16 mouse cellular contexts compared by ENCODE assay signal in the genomic region with DNA sequence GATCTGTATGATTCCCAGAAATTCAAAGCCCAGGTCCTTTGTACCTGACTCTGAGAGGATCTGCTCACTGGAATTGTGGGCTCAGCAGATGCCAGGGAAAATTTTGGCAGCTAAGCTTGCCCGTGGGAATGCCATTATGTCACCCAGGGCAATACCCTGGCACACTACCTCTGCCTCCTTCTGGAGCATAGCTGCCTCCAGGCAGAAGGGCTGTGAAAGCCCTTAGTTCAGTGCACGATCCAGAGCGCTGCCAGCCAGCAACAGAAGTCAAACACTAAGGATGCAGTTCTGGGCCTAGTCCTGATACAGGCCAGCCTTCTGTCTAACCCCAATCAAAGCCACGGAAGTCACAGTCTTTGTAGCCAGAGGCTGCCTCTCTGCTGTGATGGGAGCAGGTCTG. TPM values are rescaled to one million over a fixed set of nuclear protein-coding genes. Genes with fewer than 3 reads are reported as not detected.
DNase-seq lines count a peak whose midpoint lies in the region; ATAC-seq and TF ChIP-seq lines count a peak whose summit lies in the region.
"Had no signal": no experiment of that assay in that cellular context is flagged by ENCODE, and none has a peak within 500 bp of the region (broad histone marks: within the 10 kb centered on the region; RNA-seq: fewer than 3 reads in every experiment).

No protein-coding gene starts in this region.

- H3K9me3 ChIP-seq in hindbrain, embryonic 13.5 days = no peaks in the 10 kb centered on the region
- 0 out of 2 replicates have a peak, but pooled peaks cover 3% of the 10 kb centered on the region for H3K9me3 ChIP-seq in hindbrain, embryonic 12.5 days (replicated peaks)
- H3K9me3 ChIP-seq in stomach, embryonic 14.5 days (ENCODE audit: control insufficient read depth, low read depth, low read length) = no peaks in the 10 kb centered on the region
- no peaks in the 10 kb centered on the region for H3K9me3 ChIP-seq in stomach, postnatal 0 days (ENCODE audit: control insufficient read depth, low read length)
- no peaks in the 10 kb centered on the region for H3K9me3 ChIP-seq in forebrain, embryonic 14.5 days (replicated peaks; ENCODE audit: control insufficient read depth, low read length)
- no peaks in the 10 kb centered on the region for H3K9me3 ChIP-seq in neural tube, embryonic 15.5 days (replicated peaks)
- H3K9me3 ChIP-seq: liver, embryonic 13.5 days had no signal

- no peak overlapping the region for H3K4me3 ChIP-seq in hindbrain, embryonic 13.5 days
- no peak overlapping the region for H3K4me3 ChIP-seq in hindbrain, embryonic 12.5 days
- H3K4me3 ChIP-seq in stomach, embryonic 14.5 days (ENCODE audit: low read depth, low read length) = no peak overlapping the region
- H3K4me3 ChIP-seq in stomach, postnatal 0 days (ENCODE audit: low read depth, low read length) = no peak overlapping the region
- no peak overlapping the region for H3K4me3 ChIP-seq in forebrain, embryonic 14.5 days (ENCODE audit: low read depth, low read length)
- no peak overlapping the region for H3K4me3 ChIP-seq in neural tube, embryonic 15.5 days (replicated peaks)
- H3K4me3 ChIP-seq: liver, embryonic 13.5 days had no signal

- H3K36me3 ChIP-seq in hindbrain, embryonic 13.5 days = no peaks in the 10 kb centered on the region
- H3K36me3 ChIP-seq in hindbrain, embryonic 12.5 days = no peaks in the 10 kb centered on the region
- H3K36me3 ChIP-seq in stomach, embryonic 14.5 days (ENCODE audit: control insufficient read depth, insufficient read depth, low read length) = no peaks in the 10 kb centered on the region
- H3K36me3 ChIP-seq in stomach, postnatal 0 days (ENCODE audit: control insufficient read depth, insufficient read depth, low read length) = no peaks in the 10 kb centered on the region
- no peaks in the 10 kb centered on the region for H3K36me3 ChIP-seq in forebrain, embryonic 14.5 days (ENCODE audit: control insufficient read depth, insufficient read depth, low read length)
- no peaks in the 10 kb centered on the region for H3K36me3 ChIP-seq in neural tube, embryonic 15.5 days
- H3K36me3 ChIP-seq: liver, embryonic 13.5 days had no signal

- H3K9ac ChIP-seq in hindbrain, embryonic 13.5 days = no peak overlapping the region
- no peak overlapping the region for H3K9ac ChIP-seq in hindbrain, embryonic 12.5 days
- H3K9ac ChIP-seq in stomach, embryonic 14.5 days (replicated peaks; ENCODE audit: low read depth, low read length) = 0 out of 2 replicates have a peak overlapping the region, but pooled peaks have one; percentile 6
- no peak overlapping the region for H3K9ac ChIP-seq in stomach, postnatal 0 days (ENCODE audit: low read length)
- no peak overlapping the region for H3K9ac ChIP-seq in forebrain, embryonic 14.5 days (ENCODE audit: low read length)
- H3K9ac ChIP-seq in neural tube, embryonic 15.5 days (replicated peaks) = no peak overlapping the region
- H3K9ac ChIP-seq: liver, embryonic 13.5 days had no signal

- DNase-seq in stomach, postnatal 0 days (ENCODE audit: low spot score) = no peak
- DNase-seq in forebrain, embryonic 14.5 days (ENCODE audit: low spot score) = peak; percentile 75
- DNase-seq in gastrocnemius, postnatal 25 days = no peak
- DNase-seq in right cerebral cortex, postnatal 25 days = no peak
- DNase-seq: adrenal gland, postnatal 36 days; embryo, embryonic 11 days; kidney, postnatal 4 days; liver, embryonic 13.5 days; lung, postnatal 36 days had no signal

- peaks cover 21% of the 10 kb centered on the region for H3K4me1 ChIP-seq in hindbrain, embryonic 13.5 days (replicated peaks)
- H3K4me1 ChIP-seq in hindbrain, embryonic 12.5 days = 0 out of 2 replicates have a peak, but pooled peaks cover 3% of the 10 kb centered on the region
- no peaks in the 10 kb centered on the region for H3K4me1 ChIP-seq in stomach, embryonic 14.5 days (ENCODE audit: control insufficient read depth, insufficient read depth, low read length)
- H3K4me1 ChIP-seq in stomach, postnatal 0 days (replicated peaks; ENCODE audit: control insufficient read depth, insufficient read depth) = no peaks in the 10 kb centered on the region
- H3K4me1 ChIP-seq in forebrain, embryonic 14.5 days (ENCODE audit: control insufficient read depth, insufficient read depth, low read length) = peaks cover 17% of the 10 kb centered on the region
- peaks cover 20% of the 10 kb centered on the region for H3K4me1 ChIP-seq in neural tube, embryonic 15.5 days
- H3K4me1 ChIP-seq: liver, embryonic 13.5 days had no signal

- H3K27ac ChIP-seq in hindbrain, embryonic 13.5 days = peak overlapping the region; percentile 31
- H3K27ac ChIP-seq in hindbrain, embryonic 12.5 days = no peak overlapping the region
- no peak overlapping the region for H3K27ac ChIP-seq in stomach, embryonic 14.5 days (ENCODE audit: low read length)
- no peak overlapping the region for H3K27ac ChIP-seq in stomach, postnatal 0 days (replicated peaks)
- peak overlapping the region; percentile 78; the same call in 1 of the 2 replicates for H3K27ac ChIP-seq in forebrain, embryonic 14.5 days (ENCODE audit: low read depth, low read length)
- peak overlapping the region; percentile 41 for H3K27ac ChIP-seq in neural tube, embryonic 15.5 days (replicated peaks)
- H3K27ac ChIP-seq: liver, embryonic 13.5 days had no signal

- ATAC-seq in hindbrain, embryonic 13.5 days (ENCODE audit: low FRiP score) = peak; percentile 32; the same call in 1 of the 2 replicates
- no peak for ATAC-seq in hindbrain, embryonic 12.5 days (ENCODE audit: low FRiP score)
- ATAC-seq in stomach, embryonic 14.5 days (ENCODE audit: insufficient number of reproducible peaks, insufficient read depth, low FRiP score, low read depth) = no peak
- ATAC-seq in stomach, postnatal 0 days (ENCODE audit: low FRiP score, low TSS enrichment) = no peak
- peak; percentile 84 for ATAC-seq in forebrain, embryonic 14.5 days
- ATAC-seq in neural tube, embryonic 15.5 days (ENCODE audit: low FRiP score) = peak; percentile 61
- ATAC-seq: CD4-positive, CD25-positive, alpha-beta regulatory T cell, adult 4 months; Patski had no signal

- no peak for TF ChIP-seq EP300 in stomach, postnatal 0 days (optimal IDR thresholded peaks at IDR 0.05)

- H3K27me3 ChIP-seq in hindbrain, embryonic 13.5 days = no peaks in the 10 kb centered on the region
- no peaks in the 10 kb centered on the region for H3K27me3 ChIP-seq in hindbrain, embryonic 12.5 days
- no peaks in the 10 kb centered on the region for H3K27me3 ChIP-seq in stomach, embryonic 14.5 days (ENCODE audit: control insufficient read depth, insufficient read depth, low read length)
- H3K27me3 ChIP-seq in stomach, postnatal 0 days (ENCODE audit: control insufficient read depth, insufficient read depth, low read length) = no peaks in the 10 kb centered on the region
- H3K27me3 ChIP-seq in forebrain, embryonic 14.5 days (replicated peaks; ENCODE audit: control insufficient read depth, insufficient read depth, low read length) = no peaks in the 10 kb centered on the region
- no peaks in the 10 kb centered on the region for H3K27me3 ChIP-seq in neural tube, embryonic 15.5 days (replicated peaks)
- H3K27me3 ChIP-seq: liver, embryonic 13.5 days; Patski had no signal

- no peak overlapping the region for H3K4me2 ChIP-seq in hindbrain, embryonic 13.5 days
- no peak overlapping the region for H3K4me2 ChIP-seq in hindbrain, embryonic 12.5 days (replicated peaks)
- no peak overlapping the region for H3K4me2 ChIP-seq in stomach, embryonic 14.5 days (replicated peaks; ENCODE audit: low read depth, low read length)
- H3K4me2 ChIP-seq in stomach, postnatal 0 days (replicated peaks; ENCODE audit: low read depth) = no peak overlapping the region
- no peak overlapping the region for H3K4me2 ChIP-seq in forebrain, embryonic 14.5 days (ENCODE audit: low read length)
- no peak overlapping the region for H3K4me2 ChIP-seq in neural tube, embryonic 15.5 days
- H3K4me2 ChIP-seq: liver, embryonic 13.5 days had no signal

- no peak for TF ChIP-seq CTCF in stomach, postnatal 0 days (IDR thresholded peaks at IDR 0.05; ENCODE audit: low read depth)

- WGBS in hindbrain, embryonic 13.5 days = 52% methylated on average over 4 of the region's 4 CpGs
- WGBS in hindbrain, embryonic 12.5 days = 81% methylated on average over 4 of the region's 4 CpGs
- WGBS in stomach, embryonic 14.5 days = 74% methylated on average over 4 of the region's 4 CpGs
- 83% methylated on average over 4 of the region's 4 CpGs for WGBS in stomach, postnatal 0 days
- WGBS in forebrain, embryonic 14.5 days = 33% methylated on average over 4 of the region's 4 CpGs
- 53% methylated on average over 4 of the region's 4 CpGs for WGBS in neural tube, embryonic 15.5 days

RNA-seq across cellular contexts. Expression of gene Gucy2d, which starts 36.2 kb away (rescaled TPM):
- polyA plus RNA-seq in hindbrain, embryonic 13.5 days (2015; fragmentation: Nextera tagmentation; extraction: Ambion mirVana) = 0.10 TPM in 1 of 2 replicates, not detected in the other
- 0.22 TPM in 1 of 2 replicates, not detected in the other for polyA plus RNA-seq in hindbrain, embryonic 12.5 days (2016; fragmentation: Nextera tagmentation; extraction: Ambion mirVana)
- polyA plus RNA-seq in stomach, embryonic 14.5 days (2014; fragmentation: Nextera tagmentation; extraction: Ambion mirVana) = not detected in 2 replicates
- 0.02 TPM in 1 of 2 replicates, not detected in the other for polyA plus RNA-seq in stomach, postnatal 0 days (2015; fragmentation: Nextera tagmentation; extraction: Ambion mirVana)
- 0.10 and 0.16 TPM in 2 replicates for polyA plus RNA-seq in forebrain, embryonic 14.5 days (2014; fragmentation: Nextera tagmentation; extraction: Ambion mirVana)
- 0.28 and 0.37 TPM in 2 replicates for polyA plus RNA-seq in neural tube, embryonic 15.5 days (2015; fragmentation: Nextera tagmentation; extraction: Ambion mirVana)
- under 1 TPM in 1 of 2 experiments, not detected in 1; 0.15 TPM for total RNA-seq in gastrocnemius, postnatal 25 days (2021)
- total RNA-seq: adrenal gland, postnatal 36 days; granulocyte monocyte progenitor cell, adult 5-6 weeks had no signal
- polyA plus RNA-seq: CD4-positive, CD25-positive, alpha-beta regulatory T cell, adult 4 months; liver, embryonic 13.5 days; Patski had no signal

RNA-seq across cellular contexts. Expression of gene Tsku, which starts 42.9 kb away (rescaled TPM):
- 9.1 and 10.3 TPM in 2 replicates for polyA plus RNA-seq in hindbrain, embryonic 13.5 days (2015; fragmentation: Nextera tagmentation; extraction: Ambion mirVana)
- polyA plus RNA-seq in hindbrain, embryonic 12.5 days (2016; fragmentation: Nextera tagmentation; extraction: Ambion mirVana) = 9.0 and 10.3 TPM in 2 replicates
- polyA plus RNA-seq in stomach, embryonic 14.5 days (2014; fragmentation: Nextera tagmentation; extraction: Ambion mirVana) = 18.4 and 19.1 TPM in 2 replicates
- 29.9 and 34.0 TPM in 2 replicates for polyA plus RNA-seq in stomach, postnatal 0 days (2015; fragmentation: Nextera tagmentation; extraction: Ambion mirVana)
- 10.5 and 10.8 TPM in 2 replicates for polyA plus RNA-seq in forebrain, embryonic 14.5 days (2014; fragmentation: Nextera tagmentation; extraction: Ambion mirVana)
- 6.3 and 7.1 TPM in 2 replicates for polyA plus RNA-seq in neural tube, embryonic 15.5 days (2015; fragmentation: Nextera tagmentation; extraction: Ambion mirVana)
- 1 to 10 TPM; 1.3 to 1.6 TPM for total RNA-seq in gastrocnemius, postnatal 25 days (2021)
- total RNA-seq: granulocyte monocyte progenitor cell, adult 5-6 weeks had no signal
- polyA plus RNA-seq: CD4-positive, CD25-positive, alpha-beta regulatory T cell, adult 4 months had no signal

Comparison
In these comparisons a context has a peak if more than half of its experiments do, and no peak if none do; other contexts are left out.
1. ATAC-seq: peak in hindbrain, embryonic 13.5 days (single experiment), forebrain, embryonic 14.5 days (single experiment) and neural tube, embryonic 15.5 days (single experiment); none in hindbrain, embryonic 12.5 days (single experiment), stomach, embryonic 14.5 days (single experiment) and stomach, postnatal 0 days (single experiment).
2. H3K27ac ChIP-seq: peak in hindbrain, embryonic 13.5 days (single experiment), forebrain, embryonic 14.5 days (single experiment) and neural tube, embryonic 15.5 days (single experiment); none in hindbrain, embryonic 12.5 days (single experiment), stomach, embryonic 14.5 days (single experiment) and stomach, postnatal 0 days (single experiment).